Mouse (Mus musculus) megakaryocyte, adult 5-6 weeks (primary cell): ENCODE results near the gene Amt. TPM values are rescaled to one million over a fixed set of nuclear protein-coding genes. Genes with fewer than 3 reads are reported as not detected.
"Not testable (repeated sequence)": the region's sequence is repeated elsewhere in the genome, so short reads cannot be mapped to it uniquely, and the experiment has no call there.

ENCODE experiments used
- ATAC-seq: 2 replicates; pipeline ENCODE4 v1.8.0; 2016; ENCODE audit warnings: mild to moderate bottlenecking, inconsistent platforms; ENCODE audit not compliant: poor library complexity, severe bottlenecking
- total RNA-seq, 2 experiments: library from RNA; stranded (forward) in 1 of 2; stranded (reverse) in 1 of 2; fragments of 153-499, 151-499 nt in 1 of 2; fragments of 221-1000, 200-1000 nt in 1 of 2; gene quantifications; 2 replicates each; pipeline versions ENCODE4 v1.2.3 to v1.2.4; 2015 to 2017

Gene Amt
- total RNA-seq (2015) (0.71 TPM in 1 of 2 replicates, not detected in the other), total RNA-seq (2017) (0.11 TPM in 1 of 2 replicates, not detected in the other)

DNA sequence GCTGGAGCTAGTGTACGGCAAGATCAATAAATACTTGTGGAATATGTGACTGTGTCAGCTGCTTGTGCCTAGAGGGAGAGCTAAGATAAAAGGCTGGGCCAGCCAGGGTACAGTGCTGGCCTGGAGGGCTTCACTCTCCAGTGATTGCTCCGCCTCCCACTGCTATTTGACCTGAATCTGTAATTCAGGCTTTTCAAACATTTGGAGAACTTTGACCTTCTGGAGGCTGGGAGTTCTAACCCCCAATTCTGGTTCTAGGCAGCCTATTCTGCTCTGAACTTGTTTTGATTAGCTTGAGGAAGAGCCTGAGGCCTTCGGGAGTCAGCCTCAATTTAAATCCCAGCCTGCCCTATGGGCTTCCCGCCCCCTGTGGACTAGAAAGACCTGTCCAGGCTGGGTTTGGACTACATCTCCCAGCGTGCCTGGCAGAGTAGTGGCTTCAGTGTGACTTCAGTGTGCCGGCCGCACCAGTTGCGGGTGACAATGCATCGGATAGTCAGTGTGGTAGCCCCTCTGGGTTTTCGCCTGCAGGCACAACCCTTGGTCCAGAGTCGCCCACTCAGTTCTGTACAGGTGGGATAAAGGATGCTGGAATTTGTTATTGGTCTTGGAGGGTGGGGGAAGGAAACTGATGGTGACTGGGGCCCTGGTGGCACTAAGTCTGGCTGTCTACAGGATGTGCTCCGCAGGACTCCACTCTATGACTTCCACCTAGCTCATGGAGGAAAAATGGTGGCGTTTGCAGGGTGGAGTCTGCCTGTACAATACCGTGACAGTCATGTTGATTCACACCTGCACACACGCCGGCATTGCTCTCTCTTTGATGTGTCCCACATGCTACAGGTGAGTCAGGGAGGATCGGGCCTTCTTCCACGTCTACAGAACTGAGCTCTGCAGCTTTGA is at the start of gene Amt:
Gene Amt (plus strand): TSS at position 401 of the 903 bp plus-strand sequence.
- ATAC-seq: no peak

DNA sequence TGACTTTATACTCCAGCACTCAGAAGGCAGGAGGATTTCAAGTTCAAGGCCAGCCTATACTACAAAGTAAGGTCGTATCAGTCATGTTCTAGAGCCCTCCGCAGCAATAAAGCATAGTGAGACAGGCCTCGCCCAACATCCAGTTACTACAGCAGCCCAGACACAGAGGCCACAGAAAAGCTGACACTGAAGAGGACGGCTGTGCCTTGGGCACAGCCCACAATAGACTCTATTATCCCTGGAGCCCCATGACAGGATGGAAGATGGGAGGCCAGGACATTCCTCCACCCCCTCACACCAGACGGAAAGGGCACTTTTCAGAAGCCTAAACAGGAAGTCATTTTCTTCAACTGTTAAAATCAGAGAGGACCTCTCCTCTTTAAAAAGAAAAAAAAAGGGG is 47.7 kb upstream of the Amt start:
- ATAC-seq: no peak

DNA sequence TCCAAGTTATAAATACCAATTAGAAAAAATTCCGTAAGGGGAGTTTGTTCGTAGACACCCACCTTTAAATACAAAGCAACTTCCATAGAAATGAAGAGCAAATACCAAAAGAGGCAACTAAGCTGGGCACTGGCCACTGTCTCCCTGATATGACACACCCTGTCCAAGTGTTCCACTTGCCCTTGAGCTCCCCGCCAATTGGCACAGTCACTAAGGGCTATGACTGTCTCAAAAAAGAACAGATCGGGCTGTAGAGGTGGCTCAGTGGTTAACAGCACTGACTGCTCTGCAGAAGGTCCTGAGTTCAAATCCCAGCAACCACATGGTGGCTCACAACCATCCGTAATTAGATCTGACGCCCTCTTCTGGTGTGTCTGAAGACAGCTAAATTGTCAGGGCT is 44.8 kb upstream of the Amt start:
- no peak for ATAC-seq

DNA sequence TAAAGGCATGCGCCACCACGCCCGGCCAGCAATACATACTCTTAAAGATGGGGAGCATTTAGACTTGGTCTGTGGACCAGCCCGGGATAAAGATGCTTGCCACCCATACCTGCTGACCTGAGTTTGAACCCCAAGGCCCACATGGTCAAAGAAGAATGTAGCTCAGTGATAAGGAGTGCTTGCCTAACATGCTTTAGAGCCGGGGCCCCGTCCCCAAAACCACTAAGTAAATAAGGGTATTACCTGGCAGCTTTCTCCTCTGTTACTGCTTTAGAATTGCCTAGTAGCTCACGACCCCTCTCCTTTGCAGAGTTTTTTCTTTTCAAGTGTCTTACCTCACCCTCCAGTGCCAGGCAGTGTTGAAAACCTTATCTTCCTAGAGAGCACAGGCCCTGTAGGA is 43.9 kb upstream of the Amt start:
- no peak for ATAC-seq

DNA sequence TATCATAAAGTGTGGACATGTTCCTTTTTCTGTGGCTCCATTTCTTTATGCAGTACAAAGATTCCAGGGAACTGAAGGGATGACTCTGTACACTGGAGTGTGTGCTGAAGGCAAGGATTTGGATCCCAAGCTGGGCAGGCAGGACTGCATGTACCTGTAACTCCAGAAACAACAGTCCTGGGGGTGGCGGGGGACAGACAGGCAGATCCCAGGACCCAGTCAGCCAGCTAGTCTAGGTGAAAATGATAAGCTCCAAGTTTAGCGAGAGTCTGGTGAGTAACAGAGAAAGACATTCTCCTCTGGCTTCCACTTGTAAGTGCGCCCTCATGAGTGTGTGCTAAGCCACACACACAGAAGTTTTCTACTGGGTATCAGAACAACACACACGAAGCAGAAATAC is 36.1 kb upstream of the Amt start:
- no peak for ATAC-seq

DNA sequence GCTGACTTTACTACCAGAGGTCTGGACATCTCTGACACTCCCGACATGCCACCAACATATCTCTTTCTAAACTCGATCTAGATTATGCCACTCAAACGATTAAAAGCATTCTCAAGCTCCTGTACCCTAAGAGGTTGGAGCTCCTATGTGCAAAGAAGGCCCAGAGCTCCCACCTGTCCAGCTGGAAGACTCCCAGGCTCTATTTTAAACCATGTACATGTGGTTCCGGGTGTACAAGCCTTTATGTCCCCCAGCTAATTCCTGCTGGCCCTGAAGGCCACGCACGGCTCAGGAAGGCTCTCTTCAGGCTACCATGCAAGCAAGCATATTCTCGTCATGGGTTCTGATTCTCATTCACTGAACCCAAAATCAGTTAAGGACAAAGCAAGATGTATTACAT is 34.8 kb upstream of the Amt start:
- no peak for ATAC-seq

DNA sequence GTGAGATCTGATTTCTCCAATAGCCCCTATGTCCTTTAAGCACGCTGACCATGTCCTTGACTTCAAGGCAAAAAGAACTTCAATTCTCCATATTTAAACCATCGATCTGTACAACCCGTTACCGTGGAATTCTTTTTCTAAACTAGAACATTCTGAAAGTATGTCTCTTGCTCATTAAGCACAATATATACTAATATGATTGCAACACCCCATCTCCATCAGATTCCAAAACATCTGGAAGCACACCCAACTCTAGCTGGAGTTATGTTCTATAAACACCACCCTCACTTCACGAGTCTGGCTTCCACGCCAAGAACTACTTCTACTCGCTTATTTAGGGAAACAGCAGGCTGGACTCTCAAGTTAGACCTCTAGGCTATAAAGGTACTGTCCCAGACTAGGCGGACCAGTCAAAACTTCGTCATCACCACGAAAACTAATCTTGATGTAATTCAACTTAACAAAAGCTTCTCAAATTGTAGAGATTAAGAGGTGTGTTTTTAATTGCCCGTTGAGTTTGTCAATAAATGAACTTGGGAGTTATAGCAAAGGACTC is 34.1 kb upstream of the Amt start:
- no peak for ATAC-seq

DNA sequence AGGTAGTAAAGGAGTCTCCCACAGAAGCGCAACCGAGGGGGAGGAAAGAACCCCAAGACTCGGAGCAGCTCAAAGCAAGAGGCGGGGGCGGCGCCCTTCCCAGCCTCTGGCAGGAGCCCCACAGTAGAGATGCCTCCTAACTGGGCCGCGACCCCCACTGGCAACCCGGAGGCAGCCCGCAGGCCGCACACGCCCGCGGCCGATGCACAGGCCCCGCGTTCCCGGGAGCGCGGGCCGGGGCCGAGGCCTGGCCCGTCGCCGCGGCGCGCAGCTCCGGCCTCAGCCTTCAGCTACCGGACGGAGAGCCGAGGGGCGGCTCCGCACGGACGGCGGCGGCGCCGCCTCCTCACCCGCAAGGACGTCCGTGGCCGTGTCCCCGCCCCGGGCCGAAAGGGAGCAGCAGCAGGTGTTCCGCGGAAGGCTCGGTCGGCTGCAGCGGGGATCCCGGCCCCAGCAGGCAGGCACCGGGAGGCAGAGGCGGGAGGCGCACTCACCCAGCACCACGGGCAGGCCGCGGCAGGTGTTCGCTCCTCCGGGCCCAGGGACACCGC is 33.4 kb upstream of the Amt start:
- ATAC-seq: peak; percentile 36

DNA sequence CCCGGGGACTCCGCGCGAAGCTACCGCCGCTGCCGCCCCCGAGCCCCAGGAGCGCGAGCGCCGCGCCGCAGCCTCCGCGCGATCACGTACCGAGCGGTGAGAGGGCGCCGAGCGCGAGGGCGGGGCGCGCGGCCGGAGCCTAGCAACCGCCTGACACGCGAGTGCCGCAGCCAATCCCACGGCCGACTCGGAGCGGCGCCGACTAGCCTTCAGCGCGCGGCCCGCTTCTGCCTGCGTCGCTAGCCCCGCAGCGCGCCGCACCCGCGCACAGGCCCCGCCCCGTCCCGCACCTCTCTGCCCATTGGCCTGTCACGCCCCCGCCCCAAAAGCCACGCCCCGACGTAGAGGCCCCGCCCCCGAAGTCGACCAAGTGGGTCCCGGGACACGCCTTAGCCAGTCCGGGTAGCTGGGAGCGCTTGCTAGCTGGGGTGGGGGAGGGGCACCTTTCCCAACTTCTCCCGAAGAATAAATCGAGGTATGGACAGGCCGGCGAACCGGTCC is 32.9 kb upstream of the Amt start, which contains the start of gene Dag1:
Gene Dag1 (minus strand): TSS at position 269 of the 501 bp plus-strand sequence.
- peak; percentile 97 for ATAC-seq

DNA sequence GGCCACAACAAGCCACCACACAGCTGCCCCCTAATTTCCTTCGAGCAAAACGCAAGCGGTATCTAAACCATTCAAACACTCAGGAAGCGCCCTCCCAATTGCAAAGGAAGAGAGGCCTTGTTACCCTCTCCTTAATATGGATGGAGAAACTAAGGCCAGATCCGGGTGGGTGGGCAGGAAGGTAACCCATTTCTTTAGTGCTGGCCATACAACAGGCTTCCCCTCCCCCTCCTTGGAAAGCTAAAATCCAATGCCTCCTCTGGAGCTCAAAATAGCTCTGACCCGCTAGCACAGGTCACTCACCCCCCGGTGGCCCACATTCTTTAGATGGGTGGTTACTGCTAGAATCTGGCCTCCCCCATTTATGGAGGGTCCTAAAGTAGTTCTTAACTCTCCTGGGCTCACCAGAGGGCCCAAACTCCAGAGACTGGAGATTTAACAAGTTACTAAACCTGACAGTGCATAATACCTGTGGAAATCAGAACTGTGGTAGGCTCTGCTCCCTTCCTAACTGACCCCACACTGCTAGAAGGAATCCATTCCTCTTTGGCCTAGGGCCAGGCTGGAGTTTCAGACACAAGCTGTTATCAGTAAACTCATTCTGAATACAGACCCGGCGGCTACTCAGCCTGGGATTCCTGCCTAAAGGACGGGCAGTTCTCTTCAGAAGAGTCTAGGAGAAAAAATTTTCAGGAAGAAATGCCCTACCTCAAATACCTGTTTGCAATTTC is 32.3 kb upstream of the Amt start:
- ATAC-seq: 0 out of 2 replicates have a peak, but pooled peaks have one; percentile 0

DNA sequence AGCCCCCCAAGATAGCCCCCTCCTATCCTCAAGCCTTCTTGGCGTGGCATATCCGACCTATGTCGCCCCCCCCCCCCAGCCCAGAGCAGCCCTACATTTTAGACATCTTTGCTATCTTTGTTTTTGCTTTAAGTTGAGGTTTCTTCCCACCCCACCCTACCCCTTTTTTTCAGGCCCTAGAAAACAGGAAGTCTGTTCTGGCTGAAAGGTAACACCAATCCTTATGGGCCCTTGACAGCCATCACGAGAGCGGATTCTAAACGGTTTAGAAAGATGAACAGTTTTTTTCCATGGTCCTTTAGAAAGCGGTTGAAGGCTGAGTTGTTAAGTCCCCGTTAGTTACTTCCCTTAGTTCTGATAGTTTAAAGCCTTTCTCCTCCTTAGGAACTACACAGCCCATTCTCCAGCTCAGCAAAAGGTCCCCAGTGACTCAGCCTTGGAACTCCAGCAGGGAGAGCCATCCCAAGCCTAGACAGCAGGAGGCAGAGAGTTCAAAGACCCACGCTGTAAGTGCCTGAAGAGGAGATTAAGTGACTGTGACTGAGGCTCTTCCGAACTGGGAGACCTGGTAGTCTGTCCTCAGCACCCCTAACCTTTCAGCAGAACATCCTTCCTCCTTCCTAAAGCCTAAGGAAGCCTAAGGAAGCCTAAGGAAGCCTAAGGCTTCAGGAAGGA is 30.3 kb upstream of the Amt start:
- no peak for ATAC-seq

DNA sequence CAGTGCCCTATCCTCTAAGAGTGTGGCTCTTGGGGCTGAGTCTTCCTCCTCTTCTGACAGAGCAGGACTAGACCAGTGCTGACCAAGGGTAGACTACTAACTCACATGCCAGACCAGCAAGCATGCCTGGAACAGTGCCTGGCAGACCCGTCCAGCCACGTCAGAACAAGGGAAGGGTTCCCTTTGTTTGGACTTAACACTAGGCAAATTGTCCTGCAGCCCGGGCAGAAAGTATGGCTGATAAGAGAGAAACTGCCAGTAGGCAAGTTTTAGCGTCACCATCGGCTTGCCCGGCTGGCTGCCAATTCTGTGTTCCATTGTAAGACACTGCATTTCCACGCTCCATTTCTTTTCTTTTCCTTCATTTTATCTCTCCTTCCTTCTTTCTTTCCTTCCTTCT is 29.0 kb upstream of the Amt start:
- ATAC-seq: no peak

DNA sequence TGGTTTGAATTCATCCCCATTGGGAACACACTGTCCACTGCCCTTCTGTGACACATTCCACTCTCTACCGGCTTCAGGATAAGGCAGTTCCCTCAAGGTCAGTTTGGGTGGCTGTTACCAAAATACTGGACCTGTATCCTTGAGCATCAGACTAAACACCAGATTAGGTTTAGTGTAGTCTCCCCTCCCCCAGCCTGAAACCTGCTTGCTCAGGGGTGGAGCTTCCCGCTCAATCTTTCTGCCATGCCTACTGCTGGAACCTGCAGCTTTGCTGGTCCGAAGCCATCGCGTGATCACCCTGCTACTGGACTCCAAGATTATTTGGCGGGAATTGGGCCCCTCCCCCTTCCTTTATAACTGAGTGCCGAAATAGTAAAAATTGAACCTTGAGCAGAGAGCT is 28.0 kb upstream of the Amt start:
- not testable (repeated sequence) for ATAC-seq

DNA sequence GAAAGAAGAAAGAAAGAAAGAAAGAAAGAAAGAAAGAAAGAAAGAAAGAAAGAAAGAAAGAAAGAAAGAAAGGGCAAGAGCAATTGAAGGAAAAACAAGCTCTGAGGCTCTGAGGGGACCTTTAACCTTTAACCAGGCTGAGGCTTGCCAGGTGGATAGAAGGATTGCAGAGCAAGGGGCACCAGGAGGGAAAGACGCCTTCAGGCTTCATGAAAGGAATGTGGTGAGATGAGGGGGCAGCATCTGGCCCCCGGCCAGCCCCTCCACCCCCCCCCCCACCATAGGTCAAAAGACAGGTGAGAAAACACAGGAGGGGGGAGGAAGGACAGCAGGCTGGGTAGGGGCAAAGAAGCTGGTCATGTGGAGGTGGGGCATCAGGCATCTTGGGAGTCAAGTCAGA is 24.7 kb upstream of the Amt start:
- ATAC-seq: no peak

DNA sequence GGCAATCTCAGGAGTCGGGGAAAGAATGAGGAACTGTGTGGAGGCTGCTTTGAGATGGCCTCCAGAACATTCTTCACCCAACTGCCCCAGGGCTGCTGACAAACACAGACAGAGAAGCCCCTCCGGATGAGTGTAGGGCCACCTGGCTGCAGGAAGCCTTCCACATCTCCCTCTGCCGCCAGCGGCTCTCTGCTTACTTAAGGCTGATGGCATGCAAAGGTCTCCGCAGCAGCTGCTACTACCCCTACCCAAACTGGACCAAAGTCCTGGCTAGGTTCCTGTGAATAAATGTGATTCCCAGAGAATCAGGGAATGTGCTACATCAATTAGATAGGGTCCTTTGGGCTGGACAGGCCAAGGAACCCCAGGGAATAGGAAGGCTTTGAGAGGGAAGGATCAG is 24.0 kb upstream of the Amt start:
- no peak for ATAC-seq

DNA sequence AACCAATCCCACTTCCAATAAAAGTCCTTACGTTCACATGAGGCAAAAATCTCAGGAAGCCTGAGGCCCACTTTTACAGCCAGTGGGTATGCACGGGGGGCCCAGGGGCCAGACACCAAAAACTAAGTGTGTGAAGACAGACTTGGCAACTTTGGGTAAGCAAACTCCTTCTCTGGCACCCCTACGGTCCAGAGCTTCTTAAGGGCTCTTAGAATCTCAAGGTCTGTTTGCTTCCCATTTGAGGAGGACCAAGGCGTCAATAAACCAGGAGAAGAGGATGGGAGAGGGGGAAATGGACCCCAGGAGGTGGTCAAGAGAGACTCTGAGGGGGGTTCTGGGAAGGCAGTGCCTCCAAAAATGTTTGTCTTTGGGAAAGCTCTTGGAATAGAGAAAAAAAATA is 23.2 kb upstream of the Amt start:
- ATAC-seq: no peak

DNA sequence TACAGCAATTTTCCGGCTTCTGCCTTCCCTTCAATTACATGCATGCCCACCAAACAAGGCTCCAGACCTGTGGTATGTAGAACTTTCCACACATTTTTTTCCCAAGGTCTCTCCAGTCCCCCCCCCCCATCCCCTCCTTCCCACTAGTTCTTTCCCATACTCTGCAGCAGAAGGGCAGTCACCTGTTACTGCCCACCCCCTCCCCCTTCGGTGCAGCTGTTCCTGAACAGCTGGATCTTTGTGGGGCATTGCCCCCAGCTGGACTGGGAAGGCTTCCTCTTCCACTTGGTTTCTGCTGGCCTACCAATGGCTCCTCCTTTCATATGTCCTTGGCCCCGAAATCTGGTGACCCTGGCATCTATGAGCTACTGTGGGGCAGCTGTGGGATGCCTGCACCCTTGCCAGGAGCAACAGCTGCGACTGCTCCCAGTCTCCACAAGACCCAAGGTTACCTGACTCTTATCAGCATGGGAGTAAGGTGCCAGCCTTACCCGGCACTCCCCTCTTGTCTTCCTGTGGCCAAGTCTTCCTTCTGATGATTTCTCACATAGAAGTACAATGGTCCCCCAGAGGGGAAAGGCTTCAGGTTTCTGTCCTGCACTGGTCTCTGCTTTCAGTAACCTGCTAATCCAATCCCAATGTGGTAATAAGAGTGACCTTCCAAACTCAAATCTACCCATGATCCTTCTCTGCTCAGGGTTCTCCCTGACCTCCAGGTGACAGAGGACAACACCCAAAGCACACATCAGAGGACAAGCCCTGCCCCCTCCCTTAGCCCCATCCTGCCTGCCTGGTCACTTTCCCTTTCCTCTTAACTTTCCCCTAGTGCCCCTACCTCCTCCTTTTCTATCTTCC is 21.9 kb upstream of the Amt start:
- ATAC-seq: no peak

DNA sequence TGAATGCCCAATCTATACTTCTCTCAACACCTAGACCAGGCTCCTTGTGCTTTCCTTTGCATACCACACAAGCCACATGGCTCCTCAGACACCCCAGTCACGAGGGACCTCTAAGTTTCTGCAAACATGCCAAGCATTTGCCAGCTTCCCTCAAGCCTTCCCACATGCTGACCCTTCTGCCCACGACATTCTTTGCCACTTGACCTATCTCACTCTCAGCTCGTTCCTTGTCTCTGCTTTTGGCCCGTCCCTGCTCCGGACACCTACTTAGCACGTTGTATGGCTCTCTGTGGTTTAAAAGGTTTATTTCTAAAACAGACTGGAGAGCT is 21.4 kb upstream of the Amt start:
- no peak for ATAC-seq

DNA sequence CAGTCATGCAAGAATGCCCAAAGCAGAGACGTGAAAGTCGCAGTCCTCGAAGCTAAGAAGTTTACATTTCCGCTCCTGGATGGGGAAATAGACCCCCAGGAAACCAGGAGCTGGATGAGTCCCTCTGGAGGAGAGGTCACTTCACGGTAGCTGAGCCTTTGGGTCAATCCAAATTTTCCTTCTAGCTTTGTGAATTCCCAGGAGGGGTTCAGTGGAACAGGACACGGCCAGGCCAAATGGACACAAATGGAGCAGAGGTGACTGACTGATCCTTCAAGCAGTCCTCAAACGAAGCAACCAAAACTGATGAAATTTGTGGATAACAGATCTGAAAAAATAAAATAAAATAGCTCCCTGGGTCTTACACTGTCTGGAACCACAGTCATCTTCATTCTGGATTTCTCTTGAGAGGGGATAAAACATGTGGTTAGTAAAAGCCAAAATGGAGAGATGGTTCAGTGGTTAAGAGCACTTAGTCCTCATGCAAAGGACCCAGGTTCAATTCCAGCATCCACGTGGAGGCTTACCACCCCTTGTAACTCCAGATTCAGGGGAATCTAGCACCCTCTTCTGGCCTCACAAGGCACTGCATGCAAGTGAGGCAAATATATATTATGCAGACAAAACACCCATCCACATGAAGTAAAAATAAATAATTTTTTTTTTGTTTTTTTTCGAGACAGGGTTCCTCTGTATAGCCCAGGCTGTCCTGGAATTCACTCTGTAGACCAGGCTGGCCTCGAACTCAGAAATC is 17.8 kb upstream of the Amt start:
- 0 out of 2 replicates have a peak, but pooled peaks have one; percentile 60 for ATAC-seq
